In genomic region chr17:17063628-17064494, GRCm38 (mm10) we compare ENCODE assay signal across 8 mouse cellular contexts. TPM values are rescaled to one million over a fixed set of nuclear protein-coding genes. Genes with fewer than 3 reads are reported as not detected.
DNase-seq lines count a peak whose midpoint lies in the region; ATAC-seq and TF ChIP-seq lines count a peak whose summit lies in the region.
"Not testable (repeated sequence)": the region's sequence is repeated elsewhere in the genome, so short reads cannot be mapped to it uniquely, and the experiment has no call there.

Zfp960 (plus strand) TSS chr17:17064113.

- not testable (repeated sequence) for H3K27me3 ChIP-seq in G1E (ENCODE audit: insufficient read depth, low read length); cerebellum, adult 2 months (ENCODE audit: control insufficient read depth, insufficient read depth, low read length); forebrain, embryonic 15.5 days; heart, embryonic 16.5 days (ENCODE audit: control insufficient read depth, insufficient read depth, low read length); midbrain, embryonic 16.5 days (ENCODE audit: control insufficient read depth, insufficient read depth, low read depth, low read length); stomach, embryonic 15.5 days (replicated peaks)

- not testable (repeated sequence) for H3K27ac ChIP-seq in cerebellum, adult 2 months (ENCODE audit: insufficient read depth, low read length); stomach, embryonic 15.5 days
- H3K27ac ChIP-seq in forebrain, embryonic 15.5 days (replicated peaks), result peak within 1 kb of the TSS; percentile 47
- peak within 1 kb of the TSS; percentile 43; the same call in 1 of the 2 replicates for H3K27ac ChIP-seq in heart, embryonic 16.5 days (ENCODE audit: low read length)
- H3K27ac ChIP-seq in midbrain, embryonic 16.5 days (ENCODE audit: low read length), result peak within 1 kb of the TSS; percentile 60; the same call in 1 of the 2 replicates

- 4% methylated on average over 19 of the region's 21 CpGs for WGBS in cerebellum, adult 2 months
- 1% methylated on average over 20 of the region's 21 CpGs for WGBS in forebrain, embryonic 15.5 days
- WGBS in heart, embryonic 16.5 days, result under 1% methylated on average over 16 of the region's 21 CpGs
- WGBS in midbrain, embryonic 16.5 days, result under 1% methylated on average over 16 of the region's 21 CpGs
- under 1% methylated on average over 19 of the region's 21 CpGs for WGBS in stomach, embryonic 15.5 days

- H3K4me3 ChIP-seq in G1E (ENCODE audit: low read depth, low read length), result not testable (repeated sequence)
- peak within 1 kb of the TSS; percentile 72 for H3K4me3 ChIP-seq in cerebellum, adult 2 months (replicated peaks; ENCODE audit: insufficient read depth, low read depth, low read length)
- H3K4me3 ChIP-seq in forebrain, embryonic 15.5 days, result peak within 1 kb of the TSS; percentile 47
- H3K4me3 ChIP-seq in heart, embryonic 16.5 days (ENCODE audit: low read length), result peak within 1 kb of the TSS; percentile 60
- H3K4me3 ChIP-seq in midbrain, embryonic 16.5 days (ENCODE audit: low read depth, low read length), result peak within 1 kb of the TSS; percentile 49
- H3K4me3 ChIP-seq in stomach, embryonic 15.5 days (replicated peaks), result peak within 1 kb of the TSS; percentile 56

- peak within 1 kb of the TSS; percentile 50 for H3K9ac ChIP-seq in forebrain, embryonic 15.5 days (replicated peaks)
- peak within 1 kb of the TSS; percentile 67 for H3K9ac ChIP-seq in heart, embryonic 16.5 days (ENCODE audit: low read length)
- peak within 1 kb of the TSS; percentile 59 for H3K9ac ChIP-seq in midbrain, embryonic 16.5 days (ENCODE audit: low read depth, low read length)
- H3K9ac ChIP-seq in stomach, embryonic 15.5 days, result not testable (repeated sequence)

- not testable (repeated sequence) for H3K36me3 ChIP-seq in G1E (replicated peaks); forebrain, embryonic 15.5 days; heart, embryonic 16.5 days (ENCODE audit: control insufficient read depth, insufficient read depth); midbrain, embryonic 16.5 days (ENCODE audit: control insufficient read depth, insufficient read depth, low read length); stomach, embryonic 15.5 days

- H3K4me2 ChIP-seq in forebrain, embryonic 15.5 days (replicated peaks), result peak within 1 kb of the TSS; percentile 50
- H3K4me2 ChIP-seq in heart, embryonic 16.5 days (ENCODE audit: low read depth, low read length), result peak within 1 kb of the TSS; percentile 66
- H3K4me2 ChIP-seq in midbrain, embryonic 16.5 days (ENCODE audit: low read length), result peak within 1 kb of the TSS; percentile 60
- H3K4me2 ChIP-seq in stomach, embryonic 15.5 days, result peak within 1 kb of the TSS; percentile 46

- DNase-seq in G1E (ENCODE audit: low spot score), result not testable (repeated sequence)
- DNase-seq in cerebellum, adult 2 months, result peak; percentile 72 to 84
- peak; percentile 93 for DNase-seq in kidney, postnatal 14 days
- peak; percentile 29 for DNase-seq in liver

- not testable (repeated sequence) for TF ChIP-seq CTCF in G1E (IDR thresholded peaks at IDR 0.05; ENCODE audit: low read depth, low read length); cerebellum, adult 2 months (IDR thresholded peaks at IDR 0.05; ENCODE audit: borderline replicate concordance, insufficient read depth, low read depth, low read length)

- not testable (repeated sequence) for H3K9me3 ChIP-seq in G1E (replicated peaks); forebrain, embryonic 15.5 days; heart, embryonic 16.5 days (replicated peaks; ENCODE audit: control insufficient read depth, low read length); midbrain, embryonic 16.5 days (replicated peaks; ENCODE audit: control insufficient read depth, low read length, poor library complexity, severe bottlenecking); stomach, embryonic 15.5 days

- TF ChIP-seq POLR2A in cerebellum, adult 2 months (IDR thresholded peaks at IDR 0.05; ENCODE audit: borderline replicate concordance, insufficient read depth, low read length), result not testable (repeated sequence)

- ATAC-seq in G1E (ENCODE audit: extremely low read depth, insufficient number of reproducible peaks, low FRiP score, poor library complexity, severe bottlenecking), result peak; percentile 54; the same call in 1 of the 2 replicates
- peak; percentile 100 for ATAC-seq in forebrain, embryonic 15.5 days (replicated peaks)
- peak; percentile 100 for ATAC-seq in heart, embryonic 16.5 days (replicated peaks; ENCODE audit: extremely low read depth, insufficient read depth, low FRiP score)
- peak; percentile 100 for ATAC-seq in midbrain, embryonic 16.5 days
- peak; percentile 100 for ATAC-seq in stomach, embryonic 15.5 days (ENCODE audit: insufficient read depth, low FRiP score, low read depth)

- H3K4me1 ChIP-seq in G1E (ENCODE audit: insufficient read depth, low read depth, low read length); cerebellum, adult 2 months (ENCODE audit: control insufficient read depth, insufficient read depth, low read length); forebrain, embryonic 15.5 days; heart, embryonic 16.5 days (ENCODE audit: control insufficient read depth, insufficient read depth, low read length); midbrain, embryonic 16.5 days (ENCODE audit: control insufficient read depth, insufficient read depth, low read length); stomach, embryonic 15.5 days: not testable (repeated sequence)

RNA-seq across cellular contexts. Expression of gene Zfp960, which starts in this region (rescaled TPM):
- total RNA-seq in G1E (2014; fragmentation: Nextera tagmentation), result 11.4 and 18.8 TPM in 2 replicates
- 5.9 and 7.8 TPM in 2 replicates for total RNA-seq in G1E (2017)
- polyA plus RNA-seq in G1E (2012), result 0.31 and 0.39 TPM in 2 replicates
- polyA plus RNA-seq in cerebellum, adult 2 months (2012; rRNA removed), result 2.0 and 2.2 TPM in 2 replicates
- polyA plus RNA-seq in forebrain, embryonic 15.5 days (2015; fragmentation: Nextera tagmentation; extraction: Ambion mirVana), result 3.3 and 4.1 TPM in 2 replicates
- 4.5 and 4.8 TPM in 2 replicates for polyA plus RNA-seq in heart, embryonic 16.5 days (2015; fragmentation: Nextera tagmentation; extraction: Ambion mirVana)
- polyA plus RNA-seq in midbrain, embryonic 16.5 days (2015; fragmentation: Nextera tagmentation; extraction: Ambion mirVana), result 3.3 and 3.5 TPM in 2 replicates
- polyA plus RNA-seq in stomach, embryonic 15.5 days (2015; fragmentation: Nextera tagmentation; extraction: Ambion mirVana), result 4.9 and 6.2 TPM in 2 replicates
